In the genomic region with DNA sequence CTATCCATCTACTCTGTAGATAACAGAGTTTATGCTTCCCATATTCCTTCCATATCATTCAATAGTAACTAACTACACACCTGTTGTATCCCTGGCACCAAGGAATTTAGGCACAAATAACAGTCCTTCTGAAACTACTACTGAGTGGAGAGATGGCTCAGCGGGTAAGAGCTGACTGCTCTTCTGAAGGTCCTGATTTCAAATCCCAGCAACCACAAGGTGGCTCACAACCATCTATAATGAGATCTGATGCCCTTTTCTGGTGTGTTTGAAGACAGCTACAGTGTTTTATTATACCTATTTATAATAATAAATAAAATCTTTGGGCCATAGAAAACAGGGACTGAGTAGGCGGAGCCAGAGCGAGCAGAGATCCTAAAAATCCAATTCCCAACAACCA, we compare ENCODE assay signal across 14 mouse cellular contexts.
"Had no signal": no experiment of that assay in that cellular context is flagged by ENCODE, and none has a peak within 500 bp of the region (broad histone marks: within the 10 kb centered on the region; RNA-seq: fewer than 3 reads in every experiment).

No protein-coding gene starts in this region.

- H3K27me3 ChIP-seq: kidney, embryonic 15.5 days; limb, embryonic 12.5 days; neural tube, embryonic 13.5 days had no signal

- H3K36me3 ChIP-seq: kidney, embryonic 15.5 days; neural tube, embryonic 13.5 days had no signal

- H3K4me2 ChIP-seq: kidney, embryonic 15.5 days; limb, embryonic 12.5 days; neural tube, embryonic 13.5 days had no signal

- H3K27ac ChIP-seq: kidney, embryonic 15.5 days; limb, embryonic 12.5 days; liver, embryonic 14.5 days; neural tube, embryonic 13.5 days had no signal

- H3K9me3 ChIP-seq: kidney, embryonic 15.5 days; limb, embryonic 12.5 days; neural tube, embryonic 13.5 days had no signal

- DNase-seq: liver; lung, adult 2 months; lung, postnatal 36 days; midbrain, embryonic 14.5 days; retina, postnatal 1 day; right cerebral cortex, postnatal 4 days; spleen, adult 18-20 months; thymus, postnatal 36 days had no signal

- ATAC-seq: inflammation-experienced regulatory T-cells, adult 6 months; lung, postnatal 0 days had no signal

- H3K4me3 ChIP-seq: kidney, embryonic 15.5 days; limb, embryonic 12.5 days; neural tube, embryonic 13.5 days had no signal

- H3K9ac ChIP-seq: kidney, embryonic 15.5 days; limb, embryonic 12.5 days; liver, embryonic 14.5 days; neural tube, embryonic 13.5 days had no signal
